Mouse (Mus musculus) brain, embryonic 14.5 days (tissue): Measurements from ENCODE around the gene Rps17.

ENCODE experiments used
- CTCF ChIP-seq: fragments of 200-500 bp; IDR thresholded peaks from 2 replicates; pipeline ENCODE4 v1.5.1; 2012; ENCODE audit warnings: inconsistent platforms, mild to moderate bottlenecking, moderate library complexity, borderline replicate concordance; ENCODE audit not compliant: insufficient read depth, insufficient read length; ENCODE audit errors: extremely low read depth
- POLR2A ChIP-seq: fragments of 200-500 bp; IDR thresholded peaks from 2 replicates; pipeline ENCODE4 v1.6.1; 2012; ENCODE audit warnings: mild to moderate bottlenecking, inconsistent platforms, borderline replicate concordance; ENCODE audit not compliant: poor library complexity, insufficient read depth, insufficient read length, severe bottlenecking; ENCODE audit errors: extremely low read depth

- TF ChIP-seq CTCF (no peak), POLR2A (no peak)
Measured at GRCm38 (mm10) chr7:81369724-81370123, 24.7 kb upstream of the Rps17 start.
